Mouse (Mus musculus) ES-CJ7 (cell line): ENCODE measurements at regions not wholly inside any gene's neighbourhood (a gene's known extent, or its start where the extent isn't known, plus 50 kb on each side); places are given as distances from the start of the nearest gene placed in this dataset.

Experiments used
- DNase-seq: peaks from one replicate; pipeline ENCODE4 v3.0.0; 2011; ENCODE audit warnings: low read depth, low spot score

GRCm38 (mm10) chr11:18173028-18173427 lies 219.4 kb upstream of the Etaa1 start:
- DNase-seq, result peak; percentile 17

GRCm38 (mm10) chr11:18171207-18171776 lies 217.6 kb upstream of the Etaa1 start:
- no peak for DNase-seq

GRCm38 (mm10) chr11:18165609-18166347 lies 212.1 kb upstream of the Etaa1 start:
- no peak for DNase-seq

DNA sequence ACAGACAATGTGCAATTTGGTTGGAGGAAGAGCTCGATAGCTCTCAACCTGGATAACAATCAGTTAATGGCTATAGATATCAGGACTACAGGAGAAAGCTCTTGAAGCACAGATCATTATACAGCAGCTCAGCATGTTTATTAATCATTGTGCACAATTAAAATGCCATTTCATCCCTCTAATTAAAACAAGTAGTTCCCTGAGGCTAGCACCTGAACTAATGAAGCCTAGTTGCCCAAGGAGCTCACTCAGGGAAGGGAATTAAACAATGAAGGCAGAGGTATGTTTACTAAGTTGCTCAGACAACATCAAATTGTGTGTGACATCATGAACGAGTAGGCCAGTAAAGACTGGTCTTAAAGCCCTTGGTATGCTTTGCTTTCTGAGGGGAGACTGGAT lies 210.3 kb upstream of the Etaa1 start:
- no peak for DNase-seq

DNA sequence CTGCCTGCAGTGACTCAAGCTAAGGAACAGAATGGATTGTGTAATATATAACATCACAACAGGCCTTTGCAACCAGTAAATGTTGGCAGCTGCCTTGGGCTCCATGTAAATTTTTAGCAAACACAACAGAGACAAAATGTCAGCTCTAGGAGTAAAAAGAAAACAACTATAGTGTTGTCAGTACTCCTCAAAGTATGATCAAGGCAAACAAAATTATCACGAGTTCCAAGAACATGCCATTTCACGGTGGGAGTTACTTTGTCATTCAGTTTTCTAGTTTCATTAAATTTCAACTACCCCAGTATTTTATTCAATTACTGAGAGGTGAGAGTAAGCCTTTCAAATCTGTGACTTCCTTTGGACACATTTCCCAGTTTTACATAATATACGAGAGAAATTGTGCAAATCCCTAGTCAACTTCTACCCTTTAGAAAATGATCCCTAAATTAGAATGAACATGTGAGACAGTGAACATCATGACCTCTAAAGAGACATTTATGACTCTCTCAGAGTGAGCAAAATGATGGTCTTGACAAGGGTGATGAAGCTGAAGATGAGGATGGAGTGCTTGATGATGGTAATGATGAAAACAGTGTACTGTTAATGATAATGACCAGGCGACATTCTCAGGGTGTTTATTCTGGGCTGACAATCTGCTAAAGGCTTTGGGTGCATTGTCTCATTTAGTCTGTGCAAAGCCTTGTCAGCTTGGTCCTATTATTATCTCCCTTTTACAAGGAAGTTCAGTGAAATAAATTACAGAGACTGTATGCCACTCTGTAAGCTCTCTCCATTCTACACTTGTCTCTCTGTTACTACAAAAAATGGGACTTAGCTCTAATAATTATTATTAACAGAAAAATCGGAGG lies 209.7 kb upstream of the Etaa1 start:
- DNase-seq, result no peak

DNA sequence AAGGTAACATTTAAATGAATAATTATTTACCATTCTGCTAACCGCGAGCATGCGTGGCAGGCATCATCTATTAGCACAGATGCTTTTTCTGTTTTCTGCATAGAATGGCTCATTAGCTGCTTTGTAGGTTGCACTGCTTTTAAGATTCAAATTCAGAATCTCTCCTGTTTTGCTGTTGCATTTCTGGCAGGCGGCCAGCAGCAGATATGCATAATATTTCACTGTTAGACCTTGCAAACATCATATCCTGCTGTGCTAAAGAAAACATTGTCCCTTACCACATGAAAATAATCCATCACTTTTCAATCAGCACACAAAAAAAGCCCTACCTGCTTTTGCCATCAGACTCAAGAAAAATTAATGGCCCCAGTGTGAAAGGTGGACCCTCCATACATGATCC lies 202.8 kb upstream of the Etaa1 start:
- DNase-seq, result no peak

- peak; percentile 66 for DNase-seq
Measured at GRCm38 (mm10) chr11:18151788-18152563, 198.3 kb upstream of the Etaa1 start.

DNA sequence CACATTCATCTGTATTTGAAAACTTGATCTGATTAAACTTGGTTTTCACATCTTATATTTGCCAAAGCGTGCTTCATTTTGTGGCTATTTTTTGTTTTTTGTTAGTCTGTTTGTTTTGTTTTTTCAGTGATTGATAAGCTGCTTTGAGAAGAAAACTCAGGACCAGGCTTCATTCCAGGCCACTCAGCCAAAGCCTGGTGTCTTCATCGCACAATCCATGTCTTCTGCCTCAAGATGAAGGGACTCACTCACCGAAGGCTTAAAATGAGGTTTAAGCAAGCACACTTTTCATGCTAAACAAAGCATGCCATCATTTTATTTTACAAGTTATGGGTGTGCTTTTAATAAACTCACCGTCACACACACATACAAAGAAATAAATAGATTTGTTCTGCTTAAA lies 197.7 kb upstream of the Etaa1 start:
- no peak for DNase-seq

DNA sequence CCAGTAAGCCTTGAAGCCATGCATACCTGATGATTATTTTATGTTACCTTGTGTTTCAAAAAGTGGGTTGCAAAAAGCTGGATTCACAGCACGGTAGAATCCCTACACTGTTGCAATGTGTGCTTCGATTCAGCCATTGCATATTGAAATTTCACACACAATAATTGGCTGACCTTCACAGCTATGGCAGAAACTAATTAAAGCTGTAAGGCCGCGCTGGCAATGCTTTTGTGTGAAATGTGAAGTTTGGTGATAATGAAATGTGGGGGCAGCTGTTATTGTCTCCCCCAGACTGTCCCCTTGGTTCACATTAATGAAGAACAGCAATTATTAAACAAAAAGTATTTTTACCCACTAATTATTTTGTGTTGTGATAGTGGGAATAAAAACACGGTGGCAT lies 173.8 kb upstream of the Etaa1 start:
- DNase-seq, result no peak

DNA sequence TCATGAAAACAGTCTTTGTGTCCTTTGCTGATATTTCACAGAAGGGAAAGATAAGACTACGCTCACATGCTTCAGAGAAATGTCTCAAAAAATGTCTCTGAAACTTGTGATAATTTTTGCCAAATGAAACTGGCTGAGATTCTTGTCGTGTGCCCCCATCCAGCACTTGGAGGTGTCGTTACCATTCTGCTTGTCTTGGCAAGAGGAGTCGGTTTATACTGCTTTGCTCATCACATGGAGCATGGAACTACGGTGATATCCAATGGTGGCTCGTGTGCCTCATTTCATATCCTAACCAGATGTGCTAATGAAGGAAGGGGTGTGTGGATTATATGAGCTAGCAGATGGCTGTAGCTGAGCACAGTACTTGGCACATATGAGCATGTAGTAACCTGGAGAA lies 169.4 kb upstream of the Etaa1 start:
- no peak for DNase-seq

- peak; percentile 79 for DNase-seq
Measured at GRCm38 (mm10) chr11:18122616-18123015, 168.9 kb upstream of the Etaa1 start.

DNA sequence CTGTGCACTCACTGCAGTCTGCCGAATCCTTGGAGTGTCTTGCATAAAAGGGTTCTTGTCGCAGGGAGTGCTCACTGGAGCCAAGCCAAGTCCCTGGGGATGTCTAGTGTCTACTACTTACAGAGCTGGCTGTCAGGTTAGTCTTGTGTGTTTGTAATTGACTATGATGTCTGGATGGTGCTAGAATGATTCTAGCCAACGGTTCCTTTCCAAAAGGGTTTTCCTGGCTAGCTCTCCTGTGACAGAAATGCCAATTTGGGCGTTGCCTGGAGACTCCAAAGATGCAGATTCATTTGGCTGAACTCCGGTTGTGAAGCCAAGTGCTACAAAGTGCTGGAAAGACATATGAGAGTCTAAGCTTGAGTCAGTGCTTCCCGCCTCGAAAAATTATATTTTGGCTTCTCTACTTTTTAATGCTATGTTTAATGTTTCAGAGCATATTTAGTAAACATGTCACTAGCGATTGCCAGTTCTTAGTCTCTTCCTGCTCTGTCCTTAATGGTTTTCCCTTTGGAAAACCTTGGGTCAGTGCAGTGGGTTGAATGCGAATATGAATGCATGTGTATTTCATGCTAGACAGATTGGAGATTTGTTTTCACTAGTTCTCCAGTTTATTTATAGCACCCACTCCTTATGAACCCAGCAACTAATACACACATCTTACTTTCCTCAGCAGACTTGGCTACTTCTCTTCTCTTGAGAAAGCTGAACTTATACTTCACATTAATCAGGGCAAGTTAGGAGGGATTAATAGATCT lies 162.2 kb upstream of the Etaa1 start:
- no peak for DNase-seq

- no peak for DNase-seq
Measured at GRCm38 (mm10) chr11:18102841-18103240, 149.2 kb upstream of the Etaa1 start.

DNA sequence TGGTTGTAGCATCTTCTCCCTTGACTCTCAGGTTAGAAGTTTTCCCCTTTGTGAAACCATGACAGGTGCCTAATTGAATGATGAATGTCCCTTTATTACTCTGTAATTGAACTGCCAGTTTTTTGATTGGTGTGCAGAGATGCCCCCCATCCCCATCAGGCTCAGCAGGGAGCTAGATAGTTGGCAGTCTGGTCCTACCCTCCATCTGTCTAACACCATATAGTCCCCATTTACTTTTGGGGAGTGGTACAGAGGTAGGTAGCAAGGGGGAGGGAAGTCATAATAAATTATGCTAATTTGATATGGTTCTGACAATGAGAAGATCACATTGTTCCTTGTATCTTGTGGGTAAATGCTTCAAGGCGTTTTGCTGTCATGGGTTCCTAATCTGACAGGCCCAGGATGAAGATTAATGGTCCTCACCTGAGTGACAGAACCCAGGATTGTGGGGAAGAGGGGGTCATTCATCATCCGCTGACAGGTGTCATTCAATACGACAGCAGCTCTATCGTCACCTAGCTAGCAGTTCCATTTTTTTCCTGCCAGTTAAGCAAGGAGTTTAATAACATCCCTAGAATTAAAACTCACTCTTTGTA lies 122.3 kb upstream of the Etaa1 start:
- no peak for DNase-seq

DNA sequence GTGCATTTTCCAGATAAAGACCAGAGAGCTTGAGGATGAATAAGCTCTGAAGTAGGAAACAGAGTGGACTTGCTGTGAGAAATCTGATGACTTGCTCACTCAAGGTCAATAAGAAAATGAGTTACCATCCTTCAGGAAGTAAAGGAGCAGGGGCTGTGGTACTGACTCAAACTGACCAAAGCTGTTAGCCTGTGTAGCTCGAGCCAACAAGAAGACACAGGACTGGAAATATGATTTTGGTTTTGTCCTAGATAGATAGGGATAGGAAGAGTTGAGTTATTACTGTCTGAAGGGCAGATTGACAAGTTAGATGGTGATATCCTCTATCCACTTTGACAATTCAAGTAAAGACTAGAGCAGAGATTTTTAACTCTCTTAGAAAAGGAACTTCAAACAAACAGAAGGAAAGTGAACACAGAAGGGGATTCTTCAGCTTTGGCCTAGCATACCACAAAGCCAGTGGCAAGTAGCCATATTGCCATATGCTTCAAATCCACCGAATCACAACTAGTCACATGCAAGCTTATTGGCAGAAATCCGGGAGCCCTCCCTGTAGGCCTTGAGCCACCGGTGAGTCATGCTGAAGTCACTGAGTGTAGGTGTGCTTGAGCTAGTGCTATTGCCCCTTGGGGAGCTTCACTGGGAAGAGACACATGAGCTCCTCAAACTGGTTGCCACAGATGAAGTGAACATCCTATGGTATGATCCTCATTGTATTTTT lies 117.1 kb upstream of the Etaa1 start:
- DNase-seq, result no peak

GRCm38 (mm10) chr11:18070032-18070374 lies 116.3 kb upstream of the Etaa1 start:
- no peak for DNase-seq

GRCm38 (mm10) chr11:18069348-18070031 lies 115.8 kb upstream of the Etaa1 start:
- no peak for DNase-seq

DNA sequence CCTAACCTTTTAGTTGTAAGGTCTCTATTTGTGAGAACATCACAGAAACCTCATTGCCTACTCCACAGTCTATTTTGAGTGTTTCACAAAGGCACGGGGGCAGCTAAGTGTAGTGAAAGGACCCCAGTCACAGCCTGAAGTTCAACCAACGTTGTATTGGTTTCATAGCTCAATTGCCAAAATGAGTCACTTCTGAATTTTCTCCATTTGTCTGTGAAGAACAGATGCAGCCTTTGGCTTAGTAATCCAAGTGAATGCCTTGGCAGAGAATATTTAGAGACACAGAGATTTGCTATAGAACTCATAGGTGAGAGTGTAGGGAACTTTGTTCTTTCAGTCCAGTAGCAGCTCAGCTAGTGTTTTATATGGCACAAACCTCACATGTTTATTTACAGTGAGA lies 114.4 kb upstream of the Etaa1 start:
- DNase-seq, result no peak

- DNase-seq, result no peak
Measured at GRCm38 (mm10) chr11:18067676-18068075, 114.0 kb upstream of the Etaa1 start.

GRCm38 (mm10) chr11:18041589-18041988 lies 87.9 kb upstream of the Etaa1 start:
- no peak for DNase-seq
